Mouse (Mus musculus): Measurements from ENCODE around the gene Rap1gap.

The Rap1gap gene

GRCm38 (mm10) chr4:137778397-137779184 is 114.1 kb downstream of the Rap1gap start:
- DNase-seq (ENCODE audit: low read depth) = no peak
